Mouse (Mus musculus): ENCODE data around the gene Tmem39a. TPM values are rescaled to one million over a fixed set of nuclear protein-coding genes. Genes with fewer than 3 reads are reported as not detected.

Tmem39a gene
- polyA plus RNA-seq, 1 experiment from 2014 or later = 70.3 TPM

GRCm38 (mm10) chr16:38596099-38596498 is 37.6 kb downstream of the Tmem39a start:
- H3K9me3 ChIP-seq (replicated peaks; ENCODE audit: low read length) = no peaks in the 10 kb centered on the region
- H3K4me1 ChIP-seq (replicated peaks; ENCODE audit: insufficient read depth, low read length) = no peaks in the 10 kb centered on the region
- no peaks in the 10 kb centered on the region for H3K27me3 ChIP-seq (ENCODE audit: insufficient read depth, low read length)
- H3K9ac ChIP-seq (ENCODE audit: low read depth, low read length) = no peak overlapping the region
- no peak for TF ChIP-seq CTCF (IDR thresholded peaks at IDR 0.05; ENCODE audit: low read depth)
- no peak for ATAC-seq (replicated peaks; ENCODE audit: low FRiP score, low read depth)
- H3K4me2 ChIP-seq (ENCODE audit: low read length) = no peak overlapping the region
- 88% methylated on average over 2 of the region's 2 CpGs for WGBS
- H3K36me3 ChIP-seq (ENCODE audit: insufficient read depth, low read length) = peaks cover 16% of the 10 kb centered on the region
- no peak overlapping the region for H3K27ac ChIP-seq
- H3K4me3 ChIP-seq (replicated peaks; ENCODE audit: low read depth, low read length) = no peak overlapping the region
- no peak for DNase-seq (ENCODE audit: low spot score)

- Histone ChIP-seq H3K4me1 (replicated peaks; ENCODE audit: insufficient read depth, low read length) (no peaks in the 10 kb centered on the region), H3K36me3 (ENCODE audit: insufficient read depth, low read length) (peaks cover 11% of the 10 kb centered on the region), H3K27me3 (ENCODE audit: insufficient read depth, low read length) (no peaks in the 10 kb centered on the region), H3K9ac (ENCODE audit: low read depth, low read length) (no peak overlapping the region), H3K4me3 (replicated peaks; ENCODE audit: low read depth, low read length) (no peak overlapping the region), H3K9me3 (replicated peaks; ENCODE audit: low read length) (no peaks in the 10 kb centered on the region), H3K27ac (no peak overlapping the region), H3K4me2 (ENCODE audit: low read length) (no peak overlapping the region)
- TF ChIP-seq CTCF (IDR thresholded peaks at IDR 0.05; ENCODE audit: low read depth) = no peak
- DNase-seq (ENCODE audit: low spot score) (peak; percentile 4), ATAC-seq (replicated peaks; ENCODE audit: low FRiP score, low read depth) (no peak)
- WGBS = 72% methylated on average over 2 of the region's 2 CpGs
These were observed 38.2 kb downstream of the Tmem39a start for GRCm38 (mm10) chr16:38596651-38597050.

GRCm38 (mm10) chr16:38598986-38599680 is 40.6 kb downstream of the Tmem39a start:
- ATAC-seq (replicated peaks; ENCODE audit: low FRiP score, low read depth) (no peak), DNase-seq (ENCODE audit: low spot score) (no peak)
- Histone ChIP-seq H3K27me3 (ENCODE audit: insufficient read depth, low read length) (no peaks in the 10 kb centered on the region), H3K36me3 (ENCODE audit: insufficient read depth, low read length) (no peaks in the 10 kb centered on the region), H3K9ac (ENCODE audit: low read depth, low read length) (no peak overlapping the region), H3K4me2 (ENCODE audit: low read length) (no peak overlapping the region), H3K4me1 (replicated peaks; ENCODE audit: insufficient read depth, low read length) (no peaks in the 10 kb centered on the region), H3K4me3 (replicated peaks; ENCODE audit: low read depth, low read length) (no peak overlapping the region), H3K9me3 (replicated peaks; ENCODE audit: low read length) (no peaks in the 10 kb centered on the region), H3K27ac (no peak overlapping the region)
- no peak for TF ChIP-seq CTCF (IDR thresholded peaks at IDR 0.05; ENCODE audit: low read depth)
- 43% methylated on average over 11 of the region's 11 CpGs for WGBS

- TF ChIP-seq CTCF (IDR thresholded peaks at IDR 0.05; ENCODE audit: low read depth) = no peak
- no peaks in the 10 kb centered on the region for H3K9me3 ChIP-seq (replicated peaks; ENCODE audit: low read length)
- H3K9ac ChIP-seq (ENCODE audit: low read depth, low read length) = no peak overlapping the region
- 59% methylated on average over 11 of the region's 11 CpGs for WGBS
- no peak overlapping the region for H3K4me3 ChIP-seq (replicated peaks; ENCODE audit: low read depth, low read length)
- H3K27ac ChIP-seq = no peak overlapping the region
- no peak overlapping the region for H3K4me2 ChIP-seq (ENCODE audit: low read length)
- no peaks in the 10 kb centered on the region for H3K27me3 ChIP-seq (ENCODE audit: insufficient read depth, low read length)
- no peaks in the 10 kb centered on the region for H3K4me1 ChIP-seq (replicated peaks; ENCODE audit: insufficient read depth, low read length)
- DNase-seq (ENCODE audit: low spot score) (peak; percentile 12), ATAC-seq (replicated peaks; ENCODE audit: low FRiP score, low read depth) (peak; percentile 52; the same call in 1 of the 2 replicates)
- H3K36me3 ChIP-seq (ENCODE audit: insufficient read depth, low read length) = 0 out of 2 replicates have a peak, but pooled peaks cover 6% of the 10 kb centered on the region
These were observed 44.7 kb downstream of the Tmem39a start for GRCm38 (mm10) chr16:38602989-38603804.

GRCm38 (mm10) chr16:38606509-38606908 is 48.0 kb downstream of the Tmem39a start:
- no peak overlapping the region for H3K4me3 ChIP-seq (replicated peaks; ENCODE audit: low read depth, low read length)
- H3K4me2 ChIP-seq (ENCODE audit: low read length) = no peak overlapping the region
- no peak for TF ChIP-seq CTCF (IDR thresholded peaks at IDR 0.05; ENCODE audit: low read depth)
- H3K27ac ChIP-seq = no peak overlapping the region
- 0 out of 2 replicates have a peak, but pooled peaks cover 7% of the 10 kb centered on the region for H3K36me3 ChIP-seq (ENCODE audit: insufficient read depth, low read length)
- ATAC-seq (replicated peaks; ENCODE audit: low FRiP score, low read depth) (no peak), DNase-seq (ENCODE audit: low spot score) (no peak)
- H3K9ac ChIP-seq (ENCODE audit: low read depth, low read length) = no peak overlapping the region
- no peaks in the 10 kb centered on the region for H3K27me3 ChIP-seq (ENCODE audit: insufficient read depth, low read length)
- WGBS = 83% methylated on average over 7 of the region's 7 CpGs
- no peaks in the 10 kb centered on the region for H3K9me3 ChIP-seq (replicated peaks; ENCODE audit: low read length)
- H3K4me1 ChIP-seq (replicated peaks; ENCODE audit: insufficient read depth, low read length) = peaks cover 5% of the 10 kb centered on the region; the same call in 1 of the 2 replicates

- H3K9me3 ChIP-seq (replicated peaks; ENCODE audit: low read length) = no peaks in the 10 kb centered on the region
- no peaks in the 10 kb centered on the region for H3K27me3 ChIP-seq (ENCODE audit: insufficient read depth, low read length)
- H3K9ac ChIP-seq (ENCODE audit: low read depth, low read length) = no peak overlapping the region
- no peak overlapping the region for H3K4me3 ChIP-seq (replicated peaks; ENCODE audit: low read depth, low read length)
- DNase-seq (ENCODE audit: low spot score) (no peak), ATAC-seq (replicated peaks; ENCODE audit: low FRiP score, low read depth) (no peak)
- 80% methylated on average over 12 of the region's 12 CpGs for WGBS
- TF ChIP-seq CTCF (IDR thresholded peaks at IDR 0.05; ENCODE audit: low read depth) = no peak
- peaks cover 12% of the 10 kb centered on the region; the same call in 1 of the 2 replicates for H3K36me3 ChIP-seq (ENCODE audit: insufficient read depth, low read length)
- no peak overlapping the region for H3K27ac ChIP-seq
- no peak overlapping the region for H3K4me2 ChIP-seq (ENCODE audit: low read length)
- H3K4me1 ChIP-seq (replicated peaks; ENCODE audit: insufficient read depth, low read length) = peaks cover 5% of the 10 kb centered on the region; the same call in 1 of the 2 replicates
These were observed 50.2 kb downstream of the Tmem39a start for GRCm38 (mm10) chr16:38608687-38609086.
